Mouse (Mus musculus): ENCODE measurements at regions not wholly inside any gene's neighbourhood (a gene's known extent, or its start where the extent isn't known, plus 50 kb on each side); places are given as distances from the start of the nearest gene placed in this dataset.
A peak's percentile ranks its signal among the peaks of the same experiment; 100 is the strongest.

GRCm38 (mm10) chr5:118978921-118979630 is 418.6 kb downstream of the Med13l start:
- DNase-seq = no peak

GRCm38 (mm10) chr5:118981046-118981445 is 420.6 kb downstream of the Med13l start:
- peak; percentile 26 for DNase-seq

DNA sequence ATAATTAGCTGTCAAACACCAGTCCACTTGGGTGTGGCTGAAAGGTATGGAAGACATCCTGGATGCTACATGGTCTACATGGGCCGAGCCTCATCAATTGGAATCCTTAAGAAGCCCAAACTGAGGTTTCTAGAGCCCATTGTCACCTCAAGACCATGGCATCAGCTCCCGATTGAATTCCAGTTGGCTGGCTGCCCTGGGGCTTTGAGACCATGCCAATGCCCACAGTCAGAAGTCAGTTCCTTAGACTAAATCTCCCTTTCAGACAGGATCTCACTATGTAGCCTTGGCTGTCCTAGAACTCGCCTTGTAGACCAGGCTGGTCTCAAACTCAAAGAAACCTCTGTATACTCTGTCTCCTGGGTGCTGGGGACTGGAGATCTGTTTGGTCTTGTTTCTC is 423.8 kb downstream of the Med13l start:
- DNase-seq = no peak

DNA sequence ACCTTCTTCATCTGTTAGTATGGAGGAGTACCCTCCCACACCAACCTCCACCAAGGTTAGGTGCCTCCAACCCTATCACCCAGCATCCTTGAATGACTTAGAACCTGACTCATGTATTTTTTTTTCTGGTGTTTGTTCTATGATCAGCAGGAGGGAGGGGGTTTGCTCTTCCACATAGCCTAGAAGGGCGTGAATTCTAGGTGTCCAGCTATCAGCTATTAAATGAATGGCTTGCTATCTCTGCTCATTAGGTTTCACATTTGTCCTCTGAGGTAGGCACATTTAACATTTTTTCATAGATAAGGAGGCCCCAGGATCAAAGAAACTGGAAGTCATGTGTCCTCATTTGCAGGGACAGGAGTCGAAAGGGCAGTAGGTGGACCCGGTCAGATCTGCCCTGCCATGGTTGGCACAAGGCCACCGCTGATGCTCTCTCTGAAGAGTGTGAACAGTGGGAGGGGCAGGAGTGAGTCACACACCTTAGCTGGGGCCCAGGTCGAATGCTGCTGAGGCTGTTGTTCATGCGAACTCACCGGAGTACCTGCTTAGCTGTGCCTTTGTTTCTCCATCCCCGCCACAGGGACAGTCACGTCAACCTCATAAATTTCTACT is 424.4 kb downstream of the Med13l start:
- DNase-seq = no peak

DNA sequence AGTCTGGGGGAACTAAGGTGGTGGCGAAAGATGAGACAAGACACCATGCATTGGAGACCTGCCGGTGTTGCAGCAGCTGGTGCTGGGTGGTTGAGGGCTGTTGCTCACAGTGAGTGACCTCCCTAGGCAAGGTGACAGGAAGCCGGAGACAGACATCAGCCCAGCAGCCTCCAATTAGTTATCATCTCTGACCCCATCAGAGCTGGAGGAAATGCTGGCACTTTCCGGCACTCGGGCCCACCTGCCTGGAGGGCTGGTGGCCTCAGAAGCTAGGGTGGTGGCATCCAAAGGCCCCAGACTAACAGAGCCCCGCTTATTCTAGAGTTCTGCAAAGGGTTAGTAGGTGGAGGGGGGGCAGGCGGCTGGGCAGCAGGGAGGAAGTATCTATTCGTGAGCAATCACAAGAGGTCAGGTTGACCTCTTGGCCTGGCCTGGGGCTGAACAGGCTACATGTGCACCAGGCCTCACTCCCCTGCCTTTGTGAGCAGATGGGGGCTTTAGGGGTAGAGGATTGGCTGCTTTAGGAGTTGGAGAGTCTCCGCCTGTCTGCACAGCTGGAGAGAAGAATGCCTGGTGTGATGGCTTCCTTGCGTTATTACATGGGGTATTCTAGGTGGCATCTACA is 427.0 kb downstream of the Med13l start:
- DNase-seq = no peak

DNA sequence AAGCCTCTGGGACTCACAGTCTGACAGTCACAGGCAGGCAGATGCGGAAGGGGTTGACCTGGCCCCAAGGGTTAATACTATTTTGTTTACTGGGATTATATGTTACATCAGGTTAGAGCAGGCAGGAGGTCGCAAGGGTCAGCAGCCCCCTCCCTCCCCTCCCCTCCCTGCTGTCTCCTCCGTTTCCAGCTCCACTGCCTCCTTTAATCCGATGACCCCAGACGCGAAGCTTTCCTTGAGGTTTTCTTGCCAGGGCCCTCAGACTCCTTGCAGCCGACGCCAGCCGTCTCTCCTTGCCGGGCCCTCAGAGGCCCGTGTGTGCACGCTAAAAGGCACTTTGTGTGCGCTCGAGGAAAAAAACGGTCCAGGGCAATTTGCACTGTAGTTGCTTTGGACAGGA is 438.6 kb downstream of the Med13l start:
- DNase-seq = no peak

DNA sequence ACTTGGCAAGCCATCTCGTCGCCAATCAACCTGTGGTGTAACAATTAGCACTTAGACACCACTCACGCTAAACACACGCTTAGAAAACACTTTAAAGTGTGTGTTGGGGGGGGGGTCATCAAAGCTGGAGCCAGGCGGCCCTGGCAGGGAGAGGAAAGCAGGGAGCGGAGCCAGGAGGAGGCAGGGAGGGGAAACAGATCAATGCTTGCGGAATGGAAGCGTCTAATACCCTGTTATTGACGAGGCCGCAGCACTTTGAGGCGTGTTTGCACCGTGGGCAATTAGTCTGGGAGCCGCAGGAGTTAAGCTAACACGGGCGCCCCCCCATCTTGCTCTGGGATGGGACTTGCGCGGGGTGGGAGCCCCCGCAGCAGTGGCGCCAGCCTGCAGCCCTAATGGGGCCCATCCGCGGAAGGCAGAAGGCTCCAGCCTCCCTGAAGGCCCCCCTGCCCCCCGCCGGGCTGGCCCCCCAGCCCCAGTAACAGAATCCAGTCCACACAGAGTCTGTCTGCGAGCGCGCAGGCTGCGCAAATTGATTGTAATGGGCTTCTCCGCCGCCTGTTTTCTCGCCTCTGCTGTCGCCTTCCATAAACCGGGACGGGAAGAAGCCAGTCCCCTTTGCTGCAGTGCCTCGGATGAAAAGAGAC is 445.5 kb downstream of the Med13l start:
- no peak for DNase-seq

GRCm38 (mm10) chr5:119010048-119010447 is 449.6 kb downstream of the Med13l start:
- no peak for DNase-seq

- no peak for DNase-seq
These were observed 454.7 kb downstream of the Med13l start for GRCm38 (mm10) chr5:119015181-119015580.

DNA sequence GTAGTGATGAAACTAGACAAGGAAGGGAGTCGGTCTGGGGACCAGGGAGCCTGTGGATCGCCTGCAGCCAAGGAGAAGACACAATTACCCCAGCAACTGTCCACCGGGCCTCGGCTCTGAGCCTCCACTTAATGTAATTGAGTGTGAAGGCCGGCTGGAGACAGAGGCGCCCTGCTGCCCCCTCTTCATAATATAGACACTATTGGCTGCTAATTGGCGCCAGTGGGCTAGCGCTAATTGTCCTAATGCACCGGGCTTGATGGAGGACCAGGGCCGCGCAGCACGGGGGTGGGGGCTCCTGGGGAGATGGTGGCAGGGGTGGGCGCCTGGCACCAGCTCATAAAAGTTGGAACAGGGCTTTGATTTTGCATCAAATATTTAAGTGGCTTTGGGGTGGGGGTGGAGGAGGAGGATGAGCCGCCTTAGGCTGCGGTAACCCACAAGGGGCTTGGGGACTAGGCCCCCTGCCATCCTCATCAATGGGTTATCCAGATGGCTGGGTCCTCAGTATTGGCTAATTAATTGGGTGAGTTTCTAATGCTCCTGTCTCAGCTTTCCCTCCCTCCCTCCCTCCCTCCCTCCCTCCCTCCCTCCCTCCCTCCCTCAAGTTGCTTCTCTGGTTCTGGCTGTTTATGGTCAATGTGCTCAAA is 455.3 kb downstream of the Med13l start:
- no peak for DNase-seq

DNA sequence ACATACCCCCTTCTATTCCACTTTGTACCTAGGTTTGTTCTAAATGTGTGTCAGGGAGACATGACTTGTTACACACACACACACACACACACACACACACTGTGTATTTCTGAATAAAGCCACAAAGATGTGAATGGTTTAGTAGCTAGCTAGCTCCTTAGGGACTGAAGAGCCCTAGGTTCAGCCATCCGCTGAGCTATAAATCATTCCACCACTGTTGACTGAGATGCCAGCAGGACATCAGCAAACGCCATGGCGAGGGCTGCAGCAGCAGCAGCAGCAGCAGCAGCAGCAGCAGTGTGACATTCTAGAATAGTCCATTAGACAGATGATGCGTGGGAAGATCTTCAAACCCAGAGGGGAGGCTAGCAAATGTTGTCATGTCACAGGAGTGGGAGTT is 455.9 kb downstream of the Med13l start:
- no peak for DNase-seq

DNA sequence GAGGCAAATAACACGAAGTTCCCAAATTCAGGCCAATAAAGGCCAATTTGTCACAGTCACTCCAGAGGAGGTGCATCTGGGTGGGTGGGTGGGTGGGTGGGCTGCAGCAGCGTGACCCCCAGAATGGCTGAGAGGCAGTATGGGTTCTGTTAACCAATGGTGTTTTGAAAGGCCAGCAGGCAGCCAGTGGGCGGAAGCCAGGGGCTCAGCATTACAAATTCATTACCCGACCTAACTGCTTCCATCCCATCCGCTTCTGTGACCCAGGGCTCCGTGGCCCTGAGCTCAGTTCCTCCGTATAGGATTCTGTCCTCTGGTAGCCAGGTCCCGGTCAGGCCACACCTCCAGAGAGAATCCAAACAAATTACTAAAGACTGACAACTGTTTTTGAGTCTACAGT is 463.5 kb downstream of the Med13l start:
- DNase-seq = no peak

GRCm38 (mm10) chr5:119032051-119032450 is 471.6 kb downstream of the Med13l start:
- DNase-seq = no peak

GRCm38 (mm10) chr5:119044548-119044947 is 484.1 kb downstream of the Med13l start:
- DNase-seq = no peak

DNA sequence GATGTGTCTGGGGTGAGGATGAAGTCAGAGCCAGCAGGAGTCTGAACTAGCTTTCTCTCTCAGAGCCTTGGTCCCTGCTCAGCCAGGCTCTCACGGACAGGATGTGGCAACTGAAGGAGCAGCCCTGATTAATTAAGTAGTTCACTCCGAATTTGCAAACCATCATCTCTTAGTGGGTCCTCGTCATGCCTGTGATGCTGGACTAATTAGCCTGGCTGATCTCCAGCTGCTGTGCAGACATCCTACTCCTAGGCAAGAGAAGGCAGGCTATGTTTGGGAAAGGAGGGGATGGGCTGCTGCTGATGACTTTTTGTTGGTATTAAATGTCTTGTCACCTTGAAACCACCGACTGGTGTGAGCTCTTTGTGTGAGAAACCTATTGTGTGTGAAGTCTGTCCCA is 487.1 kb downstream of the Med13l start:
- DNase-seq = no peak

- peak; percentile 12 for DNase-seq
These were observed 492.0 kb downstream of the Med13l start for GRCm38 (mm10) chr5:119052354-119052996.

- DNase-seq = peak; percentile 6
These were observed 493.3 kb downstream of the Med13l start for GRCm38 (mm10) chr5:119053738-119054137.

- DNase-seq = no peak
These were observed 493.9 kb downstream of the Med13l start for GRCm38 (mm10) chr5:119054393-119054792.

DNA sequence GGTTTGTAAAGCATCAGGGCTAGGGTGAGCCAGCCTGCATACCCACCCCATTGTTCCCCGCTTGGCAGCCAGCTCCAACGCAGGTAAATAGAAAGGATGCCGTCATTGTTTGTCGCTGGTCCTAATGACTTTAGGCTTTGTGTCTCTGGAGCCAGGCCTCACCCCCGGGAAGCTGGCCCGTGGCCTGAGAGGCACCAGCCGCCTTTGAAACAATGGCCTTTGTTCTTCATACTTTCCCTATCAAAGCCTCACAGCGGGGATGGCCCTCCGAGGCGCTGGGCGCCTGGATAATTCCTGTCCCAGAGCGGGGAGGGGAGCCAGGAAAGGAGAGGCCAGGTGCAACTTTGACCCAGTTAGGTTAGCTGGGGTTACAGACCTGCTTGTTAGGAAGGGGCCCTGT is 495.0 kb downstream of the Med13l start:
- DNase-seq = peak; percentile 27

- DNase-seq = no peak
These were observed 497.3 kb downstream of the Med13l start for GRCm38 (mm10) chr5:119057813-119058212.

- DNase-seq = peak; percentile 20
These were observed 497.9 kb downstream of the Med13l start for GRCm38 (mm10) chr5:119058231-119058851.

DNA sequence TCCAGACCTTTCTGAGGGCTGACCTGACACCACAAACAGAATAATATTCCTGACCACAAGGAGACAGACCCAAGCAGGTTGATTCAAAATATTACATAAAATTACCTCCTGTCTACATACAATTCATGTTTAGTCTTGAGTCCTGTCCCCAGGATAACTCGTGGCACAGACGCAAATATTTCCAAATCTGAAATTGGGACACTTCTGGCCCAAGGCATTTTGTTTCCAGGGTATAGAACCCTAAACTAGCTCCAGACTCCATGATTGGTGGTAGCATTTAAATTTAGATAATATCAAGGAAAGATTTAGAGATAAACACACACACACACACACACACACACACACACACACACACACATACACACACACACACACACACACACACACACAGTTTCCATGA is 498.7 kb downstream of the Med13l start:
- DNase-seq = no peak

Measured in kidney, adult 18-20 months (tissue).